ENCODE assay signal across 22 mouse cellular contexts in the genomic region with DNA sequence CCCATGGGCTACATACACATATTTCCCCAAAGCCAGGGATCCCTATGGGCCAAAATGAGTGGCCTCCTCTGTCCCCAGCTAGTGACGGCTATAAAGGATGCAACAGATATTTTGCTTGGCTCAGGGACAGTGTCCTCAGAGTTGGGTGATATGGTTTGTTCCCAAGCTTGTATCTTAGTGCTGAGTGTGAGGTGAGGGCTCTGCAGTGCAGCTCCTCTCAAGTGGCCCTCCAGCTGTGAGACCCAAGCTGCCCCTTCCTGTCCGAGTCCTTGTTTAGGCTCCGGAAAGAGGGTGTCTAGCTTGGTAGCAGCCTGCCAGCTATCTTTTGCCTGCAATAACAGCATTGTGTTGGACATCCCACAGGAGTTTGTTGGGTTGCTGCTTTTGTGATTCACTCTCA.
DNase-seq lines count a peak whose midpoint lies in the region; ATAC-seq and TF ChIP-seq lines count a peak whose summit lies in the region.
"Had no signal": no experiment of that assay in that cellular context is flagged by ENCODE, and none has a peak within 500 bp of the region (broad histone marks: within the 10 kb centered on the region; RNA-seq: fewer than 3 reads in every experiment).

No protein-coding gene starts in this region.

- no peaks in the 10 kb centered on the region for H3K36me3 ChIP-seq in heart, embryonic 14.5 days (ENCODE audit: control insufficient read depth, insufficient read depth, low read length)
- H3K36me3 ChIP-seq in lung, postnatal 0 days (ENCODE audit: insufficient read depth, low read length): no peaks in the 10 kb centered on the region
- H3K36me3 ChIP-seq: midbrain, embryonic 10.5 days; neural tube, embryonic 12.5 days had no signal

- no peaks in the 10 kb centered on the region for H3K27me3 ChIP-seq in heart, embryonic 14.5 days (ENCODE audit: control insufficient read depth, insufficient read depth, low read length)
- no peaks in the 10 kb centered on the region for H3K27me3 ChIP-seq in lung, postnatal 0 days (replicated peaks; ENCODE audit: insufficient read depth, low read length)
- H3K27me3 ChIP-seq: neural tube, embryonic 12.5 days had no signal

- no peak for TF ChIP-seq EP300 in lung, postnatal 0 days (IDR thresholded peaks at IDR 0.05)

- H3K4me2 ChIP-seq in heart, embryonic 14.5 days (ENCODE audit: low read length): no peak overlapping the region
- no peak overlapping the region for H3K4me2 ChIP-seq in lung, postnatal 0 days (replicated peaks; ENCODE audit: low read depth, low read length)
- H3K4me2 ChIP-seq: liver, embryonic 11.5 days; neural tube, embryonic 12.5 days had no signal

- ATAC-seq in heart, embryonic 14.5 days (ENCODE audit: insufficient number of reproducible peaks, insufficient read depth, low FRiP score, low read depth): peak; percentile 40; the same call in 1 of the 2 replicates
- peak; percentile 30 for ATAC-seq in lung, postnatal 0 days
- ATAC-seq: forebrain, embryonic 16.5 days; hindbrain, postnatal 0 days had no signal

- H3K4me1 ChIP-seq in brown adipose tissue, adult 24 weeks (ENCODE audit: control insufficient read depth, insufficient read depth, insufficient read length, low read length): peaks cover 2% of the 10 kb centered on the region; the same call in 1 of the 2 replicates
- H3K4me1 ChIP-seq in heart, embryonic 14.5 days (ENCODE audit: control insufficient read depth in 2 of 2, insufficient read depth in 2 of 2, low read length in 2 of 2): peaks cover 33 to 59% of the 10 kb centered on the region in 2 experiments
- no peaks in the 10 kb centered on the region for H3K4me1 ChIP-seq in lung, postnatal 0 days (ENCODE audit: insufficient read depth, low read depth, low read length)

- H3K4me3 ChIP-seq in brown adipose tissue, adult 24 weeks (ENCODE audit: insufficient read depth, low read depth, low read length): no peak overlapping the region
- H3K4me3 ChIP-seq in heart, embryonic 14.5 days (ENCODE audit: control insufficient read depth in 1 of 2, insufficient read depth in 1 of 2, low read depth in 1 of 2, low read length in 2 of 2): no peak overlapping the region
- H3K4me3 ChIP-seq in lung, postnatal 0 days (ENCODE audit: low read depth, low read length): no peak overlapping the region
- H3K4me3 ChIP-seq: erythroblast, embryonic 14.5 days; midbrain, embryonic 10.5 days; neural tube, embryonic 12.5 days had no signal

- TF ChIP-seq CTCF in lung, postnatal 0 days (IDR thresholded peaks at IDR 0.05): 0 out of 2 replicates have a peak, but pooled peaks have one; percentile 5

- 20% methylated on average over 3 of the region's 3 CpGs for WGBS in heart, embryonic 14.5 days
- 45% methylated on average over 3 of the region's 3 CpGs for WGBS in lung, postnatal 0 days

- no peaks in the 10 kb centered on the region for H3K9me3 ChIP-seq in heart, embryonic 14.5 days (ENCODE audit: control insufficient read depth, low read length)
- no peaks in the 10 kb centered on the region for H3K9me3 ChIP-seq in lung, postnatal 0 days (ENCODE audit: low read length)
- H3K9me3 ChIP-seq: midbrain, embryonic 10.5 days; neural tube, embryonic 12.5 days had no signal

- DNase-seq in heart, adult 11 months: peak; percentile 97
- DNase-seq in heart, adult 8-10 months (ENCODE audit: low spot score): no peak
- DNase-seq in lung, postnatal 0 days (ENCODE audit: low spot score): no peak
- DNase-seq in left cerebral cortex, postnatal 36 days (ENCODE audit: low spot score in 2 of 2): no peak
- DNase-seq in ovary, postnatal 14 days (ENCODE audit: low spot score): no peak
- no peak for DNase-seq in ovary, adult 18-20 months (ENCODE audit: low spot score)
- DNase-seq: adrenal gland, postnatal 10 days; cerebellum, adult 18-20 months; cerebellum, postnatal 36 days; kidney, adult 11 months; kidney, postnatal 14 days; left cerebral cortex, postnatal 4 days; right cerebral cortex, postnatal 14 days; thymus, postnatal 4 days had no signal

- peak overlapping the region; percentile 42; the same call in 1 of the 2 replicates for H3K27ac ChIP-seq in brown adipose tissue, adult 24 weeks (replicated peaks; ENCODE audit: low read depth, low read length)
- H3K27ac ChIP-seq in heart, embryonic 14.5 days (replicated peaks in 1 of 2; ENCODE audit: control insufficient read depth in 1 of 2, insufficient read depth in 1 of 2, low read depth in 2 of 2, low read length in 2 of 2): peak overlapping the region; percentile 67 to 82
- no peak overlapping the region for H3K27ac ChIP-seq in lung, postnatal 0 days (ENCODE audit: low read length)
- H3K27ac ChIP-seq: hindbrain, postnatal 0 days; neural tube, embryonic 12.5 days had no signal

- H3K9ac ChIP-seq in heart, embryonic 14.5 days (ENCODE audit: low read length): no peak overlapping the region
- no peak overlapping the region for H3K9ac ChIP-seq in lung, postnatal 0 days (replicated peaks; ENCODE audit: low read depth)
- H3K9ac ChIP-seq: neural tube, embryonic 12.5 days had no signal

- intact Hi-C loops in left cerebral cortex, postnatal 36 days (cut with DNase I): no loop called here
